Comparison of ENCODE assay signal across 21 mouse cellular contexts in genomic region chrX:7606783-7607182, GRCm38 (mm10). TPM values are rescaled to one million over a fixed set of nuclear protein-coding genes. Genes with fewer than 3 reads are reported as not detected.
"Had no signal": no experiment of that assay in that cellular context is flagged by ENCODE, and none has a peak within 500 bp of the region (broad histone marks: within the 10 kb centered on the region; RNA-seq: fewer than 3 reads in every experiment).

Gene Cacna1f, plus strand, starts transcription at chrX:7607083.

- H3K27ac ChIP-seq: liver, embryonic 14.5 days; midbrain, embryonic 10.5 days; midbrain, embryonic 12.5 days; neural tube, embryonic 12.5 days had no signal

- H3K27me3 ChIP-seq: midbrain, embryonic 12.5 days; neural tube, embryonic 12.5 days had no signal

- H3K4me3 ChIP-seq: midbrain, embryonic 10.5 days; midbrain, embryonic 12.5 days; neural tube, embryonic 12.5 days had no signal

- H3K9ac ChIP-seq: liver, embryonic 14.5 days; lung, embryonic 14.5 days; midbrain, embryonic 12.5 days; neural tube, embryonic 12.5 days had no signal

- DNase-seq: lung, adult 18-20 months; lung, embryonic 14.5 days; lung, postnatal 10 days; lung, postnatal 4 days; midbrain, embryonic 14.5 days; right cerebral cortex, adult 18-20 months; right cerebral cortex, postnatal 25 days; right cerebral cortex, postnatal 4 days; spleen, adult 18-20 months; thymus, adult 18-20 months; thymus, postnatal 14 days; thymus, postnatal 36 days had no signal

- H3K9me3 ChIP-seq: midbrain, embryonic 10.5 days; midbrain, embryonic 12.5 days; neural tube, embryonic 12.5 days had no signal

- H3K4me1 ChIP-seq: midbrain, embryonic 12.5 days had no signal

- ATAC-seq: midbrain, embryonic 16.5 days had no signal

- H3K4me2 ChIP-seq: midbrain, embryonic 12.5 days; neural tube, embryonic 12.5 days had no signal

- H3K36me3 ChIP-seq: midbrain, embryonic 12.5 days; neural tube, embryonic 12.5 days had no signal

RNA-seq across cellular contexts. Expression of gene Cacna1f, which starts in this region (rescaled TPM):
- total RNA-seq: megakaryocyte-erythroid progenitor cell, adult 5-6 weeks; neutrophil, adult 5-6 weeks had no signal
- polyA plus RNA-seq: lung, embryonic 16.5 days; midbrain, embryonic 10.5 days; midbrain, embryonic 12.5 days; neural tube, embryonic 12.5 days; stomach, embryonic 16.5 days had no signal
